Mouse (Mus musculus) midbrain, embryonic 11.5 days (tissue): Measurements from ENCODE around the gene Ddit4. TPM values are rescaled to one million over a fixed set of nuclear protein-coding genes. Genes with fewer than 3 reads are reported as not detected.

ENCODE experiments used
- ATAC-seq: fragments of 200-750 bp; cut with Nextera tagmentation; 2 replicates; pipeline ENCODE4 v1.8.0; 2017; ENCODE audit warnings: moderate TSS enrichment, moderate library complexity; ENCODE audit not compliant: low FRiP score
- DNase-seq: peaks from one replicate; pipeline ENCODE4 v3.0.0; 2015; ENCODE audit warnings: low spot score; ENCODE audit errors: missing footprints
- H3K27ac ChIP-seq: fragments of 300-500 bp; sonication (generic); 2 replicates; pipeline ENCODE4 v1.5.1; 2014; ENCODE audit warnings: low read depth, low read length
- H3K27me3 ChIP-seq: fragments of 300-500 bp; sonication (generic); 2 replicates; pipeline ENCODE4 v1.6.1; 2014; ENCODE audit warnings: mild to moderate bottlenecking, low read length, moderate library complexity, mixed read lengths; ENCODE audit not compliant: control insufficient read depth, insufficient read depth
- H3K36me3 ChIP-seq: fragments of 300-500 bp; sonication (generic); 2 replicates; pipeline ENCODE4 v1.6.1; 2014; ENCODE audit warnings: mild to moderate bottlenecking, low read length, moderate library complexity, mixed read lengths; ENCODE audit not compliant: control insufficient read depth, insufficient read depth
- H3K4me1 ChIP-seq: fragments of 300-500 bp; sonication (generic); 2 replicates; pipeline ENCODE4 v1.6.1; 2014; ENCODE audit warnings: low read length; ENCODE audit not compliant: control insufficient read depth, insufficient read depth
- H3K4me2 ChIP-seq: fragments of 300-500 bp; sonication (generic); 2 replicates; pipeline ENCODE4 v1.6.1; 2014; ENCODE audit warnings: mild to moderate bottlenecking, moderate library complexity
- H3K4me3 ChIP-seq: fragments of 300-500 bp; sonication (generic); 2 replicates; pipeline ENCODE4 v1.5.1; 2014; ENCODE audit warnings: low read depth, low read length
- H3K9ac ChIP-seq: fragments of 300-500 bp; sonication (generic); 2 replicates; pipeline ENCODE4 v1.6.1; 2014; ENCODE audit warnings: low read length
- H3K9me3 ChIP-seq: fragments of 300-500 bp; sonication (generic); 2 replicates; pipeline ENCODE4 v1.6.1; 2016; ENCODE audit warnings: low read length; ENCODE audit not compliant: control insufficient read depth
- WGBS: fragments of 180-500 bp; shearing (Covaris S2); extraction: QIAGEN DNeasy Blood & Tissue Kit; methylation state at CpG from one replicate; pipeline ENCODE4 v1.1.7; 2014; 5-methylcytosine and 5-hydroxymethylcytosine counted together
- polyA plus RNA-seq: library from polyadenylated mRNA; unstranded; fragments of >200 nt; fragmentation: Nextera tagmentation; extraction: Ambion mirVana; gene quantifications from 2 replicates; pipeline ENCODE4 v1.2.1, GENCODE M21; 2014

The Ddit4 gene
- polyA plus RNA-seq, 1 experiment from 2014 or later: 4.5 TPM

DNA sequence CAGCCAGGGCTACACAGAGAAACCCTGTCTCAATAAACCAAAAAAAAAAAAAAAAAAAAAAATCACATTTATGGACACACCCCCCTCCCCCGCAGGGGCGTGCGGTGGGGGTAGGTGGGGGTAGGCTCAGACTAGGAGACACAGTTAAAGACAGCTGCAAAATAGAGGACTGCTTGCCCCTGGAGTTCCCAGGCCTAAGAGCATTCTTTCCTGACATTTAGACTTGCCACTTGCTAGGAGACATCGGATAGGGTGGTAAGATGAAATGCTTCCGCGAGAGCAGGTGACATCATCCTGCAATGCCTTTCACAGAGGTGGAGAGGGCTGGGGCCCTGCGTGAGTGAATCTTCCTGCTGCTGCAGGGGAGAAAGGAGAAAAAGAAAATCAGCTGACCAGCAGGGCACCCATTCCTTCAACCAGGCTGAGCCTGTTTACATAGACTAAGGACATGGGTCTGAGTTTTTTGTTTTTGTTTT is 2.0 kb upstream of the Ddit4 start:
- DNase-seq (peak; percentile 82), ATAC-seq (no peak)
- WGBS: 50% methylated on average over 7 of the region's 7 CpGs
- Histone ChIP-seq H3K9me3 (no peaks in the 10 kb centered on the region), H3K4me2 (no peak overlapping the region), H3K9ac (no peak overlapping the region), H3K4me1 (peaks cover 44% of the 10 kb centered on the region), H3K36me3 (no peaks in the 10 kb centered on the region), H3K27me3 (no peaks in the 10 kb centered on the region), H3K27ac (no peak overlapping the region), H3K4me3 (no peak overlapping the region)

GRCm38 (mm10) chr10:59952781-59953563 is 1.3 kb upstream of the Ddit4 start:
- H3K36me3 ChIP-seq: no peaks in the 10 kb centered on the region
- H3K9me3 ChIP-seq: no peaks in the 10 kb centered on the region
- H3K4me1 ChIP-seq: peaks cover 37% of the 10 kb centered on the region
- H3K9ac ChIP-seq: peak overlapping the region; percentile 92
- H3K4me3 ChIP-seq: peak overlapping the region; percentile 83
- WGBS: 21% methylated on average over 16 of the region's 16 CpGs
- H3K27ac ChIP-seq: peak overlapping the region; percentile 95
- H3K4me2 ChIP-seq: peak overlapping the region; percentile 93
- no peaks in the 10 kb centered on the region for H3K27me3 ChIP-seq
- ATAC-seq (no peak), DNase-seq (peak; percentile 91)

GRCm38 (mm10) chr10:59952152-59952780 is 632 bp upstream of the Ddit4 start:
- under 1% methylated on average over 31 of the region's 31 CpGs for WGBS
- H3K9ac ChIP-seq: peak overlapping the region; percentile 92
- ATAC-seq: peak; percentile 51

GRCm38 (mm10) chr10:59950716-59951191 is 880 bp downstream of the Ddit4 start:
- ATAC-seq (peak; percentile 28; the same call in 1 of the 2 replicates), DNase-seq (peak; percentile 96)
- peak overlapping the region; percentile 83 for H3K4me3 ChIP-seq
- peak overlapping the region; percentile 80; the same call in 1 of the 2 replicates for H3K27ac ChIP-seq
- H3K9me3 ChIP-seq: no peaks in the 10 kb centered on the region
- under 1% methylated on average over 23 of the region's 23 CpGs for WGBS
- peak overlapping the region; percentile 92 for H3K9ac ChIP-seq
- H3K27me3 ChIP-seq: no peaks in the 10 kb centered on the region
- no peaks in the 10 kb centered on the region for H3K36me3 ChIP-seq
- H3K4me2 ChIP-seq: peak overlapping the region; percentile 93
- peaks cover 26% of the 10 kb centered on the region for H3K4me1 ChIP-seq

More at GRCm38 (mm10) chr10:59952152-59952780, 632 bp upstream of the Ddit4 start:
- H3K9me3 ChIP-seq: no peaks in the 10 kb centered on the region
- H3K4me3 ChIP-seq: peak overlapping the region; percentile 83
- peak; percentile 98 for DNase-seq
- H3K27ac ChIP-seq: peak overlapping the region; percentile 95
- H3K4me1 ChIP-seq: peaks cover 30% of the 10 kb centered on the region
- H3K4me2 ChIP-seq: peak overlapping the region; percentile 93
- no peaks in the 10 kb centered on the region for H3K27me3 ChIP-seq
- H3K36me3 ChIP-seq: no peaks in the 10 kb centered on the region

DNA sequence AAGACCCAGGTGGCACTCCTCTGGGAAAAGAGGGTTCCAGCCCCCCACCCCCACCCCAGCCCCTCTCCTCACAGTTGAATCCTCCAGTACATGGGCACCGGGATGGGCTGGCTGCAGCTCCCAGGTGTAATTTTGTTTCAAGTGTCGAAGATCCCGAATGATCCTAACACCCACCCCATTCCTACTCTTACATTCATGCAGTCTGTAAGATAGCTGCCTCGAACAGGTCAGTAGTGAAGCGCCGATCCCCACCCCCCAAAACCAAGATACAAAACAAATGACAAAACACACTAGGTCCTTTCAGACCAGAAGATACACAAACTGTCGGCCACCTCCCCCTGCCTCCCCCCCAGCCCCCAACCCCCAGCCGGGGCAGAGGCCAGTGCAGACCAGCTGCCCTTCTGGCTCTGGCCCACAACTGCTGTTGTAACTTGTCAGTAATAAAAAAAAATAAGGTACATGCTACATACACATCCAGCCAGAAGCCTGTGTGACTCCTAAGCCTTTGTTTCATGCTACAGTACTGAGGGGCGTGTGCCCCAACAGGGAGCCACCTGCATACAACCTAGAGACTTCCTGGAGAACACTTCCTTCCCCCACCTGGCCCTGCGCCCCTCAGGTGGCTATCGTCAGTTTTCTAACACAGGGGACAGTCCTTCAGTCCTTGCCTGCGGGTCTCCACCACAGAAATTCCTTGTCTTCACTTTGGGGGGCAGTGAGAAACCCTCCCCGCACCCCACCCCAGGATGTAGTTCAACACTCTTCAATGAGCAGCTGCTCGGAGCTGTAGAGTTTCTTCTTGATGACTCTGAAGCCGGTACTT is 1.6 kb downstream of the Ddit4 start:
- H3K9ac ChIP-seq: peak overlapping the region; percentile 92
- no peak for DNase-seq
- no peaks in the 10 kb centered on the region for H3K36me3 ChIP-seq
- H3K4me2 ChIP-seq: peak overlapping the region; percentile 93
- H3K27me3 ChIP-seq: no peaks in the 10 kb centered on the region
- peak overlapping the region; percentile 83 for H3K4me3 ChIP-seq
- 47% methylated on average over 15 of the region's 15 CpGs for WGBS
- no peaks in the 10 kb centered on the region for H3K9me3 ChIP-seq
- no peak overlapping the region for H3K27ac ChIP-seq
- ATAC-seq: no peak
- peaks cover 26% of the 10 kb centered on the region for H3K4me1 ChIP-seq

DNA sequence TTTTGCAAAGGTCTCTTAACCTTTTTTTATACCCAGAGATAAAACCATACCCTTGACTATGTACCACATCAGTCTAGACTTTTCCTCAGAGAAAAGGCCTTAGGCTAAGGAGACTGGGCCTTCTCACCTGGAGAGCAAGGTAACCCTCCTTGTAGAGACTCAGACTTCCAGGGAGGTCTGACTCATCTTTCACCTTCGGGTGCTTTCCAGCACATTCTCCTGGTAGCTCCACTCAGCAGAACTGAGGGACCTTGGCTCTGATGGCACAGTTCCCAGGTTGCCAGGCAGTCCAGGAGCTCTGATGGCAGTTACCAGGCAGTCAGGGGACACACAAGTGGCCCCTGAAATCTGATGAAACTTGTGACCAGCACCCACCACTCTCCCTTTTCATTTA is 2.4 kb downstream of the Ddit4 start:
- Histone ChIP-seq H3K4me2 (no peak overlapping the region), H3K27ac (no peak overlapping the region), H3K4me1 (peaks cover 26% of the 10 kb centered on the region), H3K9me3 (no peaks in the 10 kb centered on the region), H3K27me3 (no peaks in the 10 kb centered on the region), H3K36me3 (no peaks in the 10 kb centered on the region), H3K4me3 (no peak overlapping the region), H3K9ac (no peak overlapping the region)
- WGBS: 86% methylated on average over 1 of the region's 1 CpGs
- DNase-seq (no peak), ATAC-seq (no peak)

DNA sequence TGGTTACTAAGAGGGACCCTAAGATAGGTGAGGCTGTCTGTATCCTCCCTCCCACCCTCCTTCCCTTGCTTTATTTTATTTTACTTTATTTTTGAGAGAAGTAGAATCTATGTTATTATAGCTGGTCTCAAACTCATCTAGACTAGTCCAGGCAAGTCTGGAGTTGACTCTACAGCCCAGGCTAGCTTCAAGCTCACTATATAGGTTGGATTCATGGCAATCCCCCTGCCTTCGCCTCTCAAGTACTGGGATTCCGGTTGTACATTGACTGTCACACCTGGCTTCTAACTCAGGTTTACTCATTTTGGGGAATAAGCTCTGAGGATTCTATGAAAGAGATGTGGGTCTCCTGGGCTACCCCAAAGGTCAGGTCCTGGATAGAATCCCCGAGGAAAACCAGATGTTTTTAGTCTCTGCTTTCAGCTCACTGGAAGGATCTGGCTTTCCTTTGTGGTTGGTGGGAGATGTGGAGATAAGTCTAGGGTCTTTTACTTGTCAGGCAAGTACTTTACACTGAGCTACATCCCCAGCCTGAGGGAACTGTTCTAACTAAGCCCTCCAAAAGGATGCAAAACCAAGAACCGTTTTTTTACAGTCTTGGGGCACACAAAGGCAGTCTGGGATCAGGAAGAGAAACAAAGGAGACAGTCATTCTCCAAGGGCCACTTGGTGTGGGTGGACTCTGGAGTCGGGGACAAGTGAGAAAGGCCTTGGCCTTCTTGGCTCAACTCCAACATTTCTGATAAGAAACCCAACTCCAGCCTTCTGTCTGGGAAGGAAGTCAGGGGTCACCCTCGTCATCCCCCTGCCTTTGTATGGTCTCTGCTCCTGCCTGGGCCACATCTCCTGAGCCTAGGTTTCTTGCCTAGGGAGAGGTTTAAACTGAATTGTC is 3.0 kb downstream of the Ddit4 start:
- Histone ChIP-seq H3K4me2 (no peak overlapping the region), H3K36me3 (no peaks in the 10 kb centered on the region), H3K27me3 (no peaks in the 10 kb centered on the region), H3K4me1 (peaks cover 26% of the 10 kb centered on the region), H3K9me3 (no peaks in the 10 kb centered on the region), H3K4me3 (no peak overlapping the region), H3K9ac (no peak overlapping the region), H3K27ac (0 out of 2 replicates have a peak overlapping the region, but pooled peaks have one; percentile 4)
- ATAC-seq: no peak
- no peak for DNase-seq
- WGBS: 62% methylated on average over 6 of the region's 6 CpGs
